Mouse (Mus musculus) myocyte (in vitro differentiated cells): ENCODE measurements around the gene Rnf187.

Source experiments
- CEBPB ChIP-seq: IDR thresholded peaks from 2 replicates; pipeline ENCODE4 v1.6.1; 2011; ENCODE audit warnings: mild to moderate bottlenecking, moderate library complexity; ENCODE audit not compliant: poor library complexity, insufficient read depth, severe bottlenecking
- E2F4 ChIP-seq: IDR thresholded peaks from one replicate; pipeline ENCODE4 v1.6.1; 2011; ENCODE audit warnings: mild to moderate bottlenecking, control low read depth, moderate library complexity; ENCODE audit not compliant: insufficient read depth
- MAX ChIP-seq: IDR thresholded peaks from one replicate; pipeline ENCODE4 v1.6.1; 2011; ENCODE audit warnings: low read depth, mild to moderate bottlenecking, control low read depth
- MYOD1 ChIP-seq, 3 experiments: IDR thresholded peaks; one replicate each; pipeline ENCODE4 v1.6.1; 2011; ENCODE audit warnings: control low read depth in 2 of 3, low read depth in 2 of 3, mild to moderate bottlenecking in 2 of 3, moderate library complexity in 1 of 3; ENCODE audit not compliant: insufficient read length in 2 of 3, control insufficient read depth in 1 of 3
- MYOG ChIP-seq, 3 experiments: IDR thresholded peaks; one replicate each; pipeline ENCODE4 v1.6.1; 2011; ENCODE audit warnings: control low read depth in 2 of 3, low read depth in 2 of 3, mild to moderate bottlenecking in 2 of 3; ENCODE audit not compliant: insufficient read length in 2 of 3, control insufficient read depth in 1 of 3, insufficient read depth in 1 of 3
- POLR2A ChIP-seq: IDR thresholded peaks from one replicate; pipeline ENCODE4 v1.6.1; 2011; ENCODE audit warnings: low read depth, mild to moderate bottlenecking, control low read depth, moderate library complexity; ENCODE audit not compliant: insufficient read length
- POLR2AphosphoS2 ChIP-seq: IDR thresholded peaks from one replicate; pipeline ENCODE4 v1.6.1; 2011; ENCODE audit warnings: low read depth, control low read depth; ENCODE audit not compliant: insufficient read length
- REST ChIP-seq: IDR thresholded peaks from one replicate; pipeline ENCODE4 v1.6.1; 2011; ENCODE audit warnings: mild to moderate bottlenecking, control low read depth, moderate library complexity; ENCODE audit not compliant: insufficient read depth, insufficient read length
- SRF ChIP-seq: IDR thresholded peaks from one replicate; pipeline ENCODE4 v1.6.1; 2011; ENCODE audit warnings: low read depth; ENCODE audit not compliant: control insufficient read depth, insufficient read length
- TCF12 ChIP-seq: IDR thresholded peaks from one replicate; pipeline ENCODE4 v1.6.1; 2011; ENCODE audit warnings: mild to moderate bottlenecking, control low read depth; ENCODE audit not compliant: poor library complexity, insufficient read depth, severe bottlenecking
- USF1 ChIP-seq: IDR thresholded peaks from one replicate; pipeline ENCODE4 v1.6.1; 2011; ENCODE audit warnings: low read depth, mild to moderate bottlenecking, control low read depth, moderate library complexity

- TF ChIP-seq TCF12 (no peak), E2F4 (no peak), POLR2A (no peak), MYOG (IDR thresholded peaks at IDR 0.05; ENCODE audit: control insufficient read depth in 1 of 3, insufficient read depth in 1 of 3, insufficient read length in 2 of 3, low read depth in 2 of 3) (peak in 2 of 3 experiments; percentile 80), CEBPB (no peak), MAX (no peak), USF1 (no peak), MYOD1 (IDR thresholded peaks at IDR 0.05; ENCODE audit: control insufficient read depth in 1 of 3, insufficient read length in 2 of 3, low read depth in 2 of 3) (peak; percentile 49 to 74 (median 58)), POLR2AphosphoS2 (no peak), REST (no peak), SRF (no peak)
These were observed 32.3 kb upstream of the Rnf187 start for GRCm38 (mm10) chr11:58970831-58971530.
